Mouse (Mus musculus) left cerebral cortex, adult 9 months (tissue): ENCODE results near the gene Luzp1.

ENCODE experiments used
- DNase-seq, 2 experiments: peaks; one replicate each; pipeline ENCODE4 v3.0.0; 2022; ENCODE audit warnings: low spot score in 2 of 2

Gene Luzp1

GRCm38 (mm10) chr4:136546279-136547045, 76.9 kb downstream of the Luzp1 start:
- DNase-seq = no peak

GRCm38 (mm10) chr4:136547721-136548120, 78.2 kb downstream of the Luzp1 start:
- DNase-seq = no peak

- DNase-seq = peak in 1 of 2 experiments; percentile 26
Observed at GRCm38 (mm10) chr4:136548381-136548801, 78.8 kb downstream of the Luzp1 start.

GRCm38 (mm10) chr4:136553108-136553507, 83.5 kb downstream of the Luzp1 start:
- DNase-seq = no peak

GRCm38 (mm10) chr4:136557638-136558037, 88.1 kb downstream of the Luzp1 start:
- no peak for DNase-seq

GRCm38 (mm10) chr4:136559690-136560089, 90.1 kb downstream of the Luzp1 start:
- no peak for DNase-seq

GRCm38 (mm10) chr4:136560270-136560991, 90.9 kb downstream of the Luzp1 start:
- no peak for DNase-seq

- DNase-seq = no peak
Observed at GRCm38 (mm10) chr4:136562755-136563154, 93.2 kb downstream of the Luzp1 start.

GRCm38 (mm10) chr4:136568629-136569028, 99.1 kb downstream of the Luzp1 start:
- no peak for DNase-seq

- DNase-seq = no peak
Observed at GRCm38 (mm10) chr4:136569998-136570397, 100.4 kb downstream of the Luzp1 start.

- DNase-seq = no peak
Observed at GRCm38 (mm10) chr4:136581885-136582284, 112.3 kb downstream of the Luzp1 start.

GRCm38 (mm10) chr4:136587221-136587827, 117.8 kb downstream of the Luzp1 start:
- no peak for DNase-seq

- no peak for DNase-seq
Observed at GRCm38 (mm10) chr4:136588003-136588402, 118.4 kb downstream of the Luzp1 start.

- DNase-seq = no peak
Observed at GRCm38 (mm10) chr4:136592111-136592510, 122.5 kb downstream of the Luzp1 start.

- no peak for DNase-seq
Observed at GRCm38 (mm10) chr4:136594006-136594405, 124.4 kb downstream of the Luzp1 start.

- no peak for DNase-seq
Observed at GRCm38 (mm10) chr4:136595221-136595620, 125.7 kb downstream of the Luzp1 start.

- no peak for DNase-seq
Observed at GRCm38 (mm10) chr4:136598268-136598876, 128.8 kb downstream of the Luzp1 start.

- DNase-seq = no peak
Observed at GRCm38 (mm10) chr4:136599869-136600268, 130.3 kb downstream of the Luzp1 start.

- no peak for DNase-seq
Observed at GRCm38 (mm10) chr4:136600536-136600935, 131.0 kb downstream of the Luzp1 start.

- DNase-seq = peak in 1 of 2 experiments; percentile 56
Observed at GRCm38 (mm10) chr4:136601476-136601875, 131.9 kb downstream of the Luzp1 start.

GRCm38 (mm10) chr4:136602018-136602554, 132.5 kb downstream of the Luzp1 start:
- DNase-seq = peak in 1 of 2 experiments; percentile 16

- DNase-seq = peak; percentile 71 to 94
Observed at GRCm38 (mm10) chr4:136602568-136602967, 133.0 kb downstream of the Luzp1 start, which contains the start of gene Kdm1a. Kdm1a (minus strand) TSS chr4:136602723.
